Mouse (Mus musculus) forebrain, postnatal 0 days (tissue): ENCODE measurements around the gene Ap2a1. TPM values are rescaled to one million over a fixed set of nuclear protein-coding genes. Genes with fewer than 3 reads are reported as not detected.

Experiments
- ATAC-seq: fragments of 200-750 bp; cut with Nextera tagmentation; 2 replicates; pipeline ENCODE4 v1.8.0; 2017; ENCODE audit warnings: mild to moderate bottlenecking, moderate library complexity
- DNase-seq: peaks from one replicate; pipeline ENCODE4 v3.0.0-alpha.2; 2015
- H3K27ac ChIP-seq: fragments of 300-500 bp; sonication (generic); 2 replicates; pipeline ENCODE4 v1.5.1; 2014; ENCODE audit warnings: low read depth, mild to moderate bottlenecking, antibody characterized with exemption, low read length, moderate library complexity, mixed read lengths
- H3K27me3 ChIP-seq: fragments of 300-500 bp; sonication (generic); 2 replicates; pipeline ENCODE4 v1.6.1; 2014; ENCODE audit warnings: mild to moderate bottlenecking, low read length, mixed read lengths; ENCODE audit not compliant: insufficient read depth
- H3K36me3 ChIP-seq: fragments of 300-500 bp; sonication (generic); 2 replicates; pipeline ENCODE4 v1.6.1; 2014; ENCODE audit warnings: mild to moderate bottlenecking, moderate library complexity; ENCODE audit not compliant: insufficient read depth
- H3K4me1 ChIP-seq: fragments of 300-500 bp; sonication (generic); 2 replicates; pipeline ENCODE4 v1.6.1; 2014; ENCODE audit warnings: antibody characterized with exemption; ENCODE audit not compliant: insufficient read depth
- H3K4me2 ChIP-seq: fragments of 300-500 bp; sonication (generic); 2 replicates; pipeline ENCODE4 v1.6.1; 2014; ENCODE audit warnings: low read depth, mild to moderate bottlenecking, moderate library complexity
- H3K4me3 ChIP-seq: fragments of 300-500 bp; sonication (generic); 2 replicates; pipeline ENCODE4 v1.5.1; 2014; ENCODE audit warnings: low read depth, low read length, mixed read lengths
- H3K9ac ChIP-seq: fragments of 300-500 bp; sonication (generic); 2 replicates; pipeline ENCODE4 v1.6.1; 2014; ENCODE audit warnings: mild to moderate bottlenecking
- H3K9me3 ChIP-seq: fragments of 300-500 bp; sonication (generic); 2 replicates; pipeline ENCODE4 v1.6.1; 2016; ENCODE audit warnings: low read length
- CTCF ChIP-seq: sonication (generic); IDR thresholded peaks from 2 replicates; pipeline ENCODE4 v1.5.1; 2016; ENCODE audit warnings: antibody characterized with exemption, control low read depth, low read depth
- WGBS: fragments of 180-500 bp; shearing (Covaris S2); extraction: QIAGEN DNeasy Blood & Tissue Kit; methylation state at CpG from one replicate; pipeline ENCODE4 v1.1.7; 2014; 5-methylcytosine and 5-hydroxymethylcytosine counted together
- polyA plus RNA-seq: library from polyadenylated mRNA; unstranded; fragments of >200 nt; fragmentation: Nextera tagmentation; extraction: Ambion mirVana; gene quantifications from 2 replicates; pipeline ENCODE4 v1.2.1, GENCODE M21; 2015
- total RNA-seq: library from RNA; depleted of rRNA; stranded (reverse); fragments of >200 nt; gene quantifications from 2 replicates; pipeline ENCODE4 v1.2.3, GENCODE M21; 2014

Gene Ap2a1
- total and polyA plus RNA-seq, 2 experiments from 2014 or later, result 113 to 175 TPM

DNA sequence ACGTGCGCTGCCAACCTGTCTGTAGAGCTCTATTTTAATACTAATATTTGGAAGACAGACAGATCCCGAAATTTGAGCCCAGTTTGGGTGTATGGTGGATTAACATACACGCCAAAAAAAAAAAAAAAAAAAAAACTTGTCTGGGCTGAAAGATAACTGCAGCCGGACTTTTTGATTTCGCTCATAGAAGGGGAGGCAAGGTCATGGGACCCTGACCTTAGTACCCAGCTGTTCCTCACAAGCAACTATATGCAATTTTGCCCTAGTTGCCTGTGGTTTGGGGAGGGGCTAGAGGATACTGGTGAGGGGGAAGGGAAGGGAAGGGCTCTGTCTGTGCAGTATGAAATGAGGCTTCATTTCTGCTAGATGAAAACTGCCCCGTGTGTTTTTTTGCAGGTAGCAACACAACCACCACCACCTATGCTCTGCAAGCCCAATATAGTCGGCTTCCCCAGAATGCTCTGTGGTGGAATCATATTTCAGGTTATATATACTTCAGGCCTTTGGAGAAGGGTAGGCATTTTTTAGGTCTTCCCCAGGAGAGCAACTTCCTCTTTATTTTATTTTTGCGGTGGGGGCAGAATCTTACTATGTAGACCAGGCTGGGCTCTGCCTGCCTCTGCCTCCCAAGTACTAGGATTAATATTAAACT lies 72.9 kb downstream of the Ap2a1 start:
- no peak for ATAC-seq
- DNase-seq, result no peak
- Histone ChIP-seq H3K27me3 (no peaks in the 10 kb centered on the region), H3K27ac (peak overlapping the region; percentile 90), H3K9me3 (no peaks in the 10 kb centered on the region), H3K36me3 (peaks cover 15% of the 10 kb centered on the region), H3K4me1 (peaks cover 6% of the 10 kb centered on the region), H3K4me3 (peak overlapping the region; percentile 66), H3K9ac (no peak overlapping the region), H3K4me2 (peak overlapping the region; percentile 88)
- no peak for TF ChIP-seq CTCF
- WGBS, result 66% methylated on average over 9 of the region's 9 CpGs

DNA sequence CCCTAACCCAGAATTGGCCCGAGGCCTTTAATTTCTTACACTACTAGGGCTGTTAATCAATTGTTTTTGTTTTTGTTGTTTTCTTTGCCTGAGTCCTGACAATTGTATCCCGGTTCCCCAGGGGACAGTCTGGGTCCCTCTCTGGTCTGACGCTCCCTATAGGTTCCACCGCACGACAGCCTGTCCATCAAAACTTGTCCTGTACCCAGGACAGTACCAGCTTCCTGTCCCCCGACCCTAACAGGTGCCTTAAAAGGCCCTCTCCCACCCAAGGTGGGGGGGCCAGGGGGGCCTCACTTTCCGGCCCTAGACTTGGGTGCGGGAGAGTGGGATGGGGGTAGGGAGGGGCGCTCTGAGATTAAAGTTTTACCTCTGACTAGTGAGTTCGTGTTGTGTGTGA lies 74.3 kb downstream of the Ap2a1 start:
- Histone ChIP-seq H3K36me3 (peaks cover 15% of the 10 kb centered on the region), H3K9me3 (no peaks in the 10 kb centered on the region), H3K4me1 (peaks cover 11% of the 10 kb centered on the region), H3K4me2 (peak overlapping the region; percentile 58), H3K27ac (peak overlapping the region; percentile 80), H3K9ac (peak overlapping the region; percentile 49), H3K27me3 (no peaks in the 10 kb centered on the region), H3K4me3 (peak overlapping the region; percentile 34)
- DNase-seq (no peak), ATAC-seq (no peak)
- TF ChIP-seq CTCF, result no peak
- WGBS, result 35% methylated on average over 10 of the region's 10 CpGs

DNA sequence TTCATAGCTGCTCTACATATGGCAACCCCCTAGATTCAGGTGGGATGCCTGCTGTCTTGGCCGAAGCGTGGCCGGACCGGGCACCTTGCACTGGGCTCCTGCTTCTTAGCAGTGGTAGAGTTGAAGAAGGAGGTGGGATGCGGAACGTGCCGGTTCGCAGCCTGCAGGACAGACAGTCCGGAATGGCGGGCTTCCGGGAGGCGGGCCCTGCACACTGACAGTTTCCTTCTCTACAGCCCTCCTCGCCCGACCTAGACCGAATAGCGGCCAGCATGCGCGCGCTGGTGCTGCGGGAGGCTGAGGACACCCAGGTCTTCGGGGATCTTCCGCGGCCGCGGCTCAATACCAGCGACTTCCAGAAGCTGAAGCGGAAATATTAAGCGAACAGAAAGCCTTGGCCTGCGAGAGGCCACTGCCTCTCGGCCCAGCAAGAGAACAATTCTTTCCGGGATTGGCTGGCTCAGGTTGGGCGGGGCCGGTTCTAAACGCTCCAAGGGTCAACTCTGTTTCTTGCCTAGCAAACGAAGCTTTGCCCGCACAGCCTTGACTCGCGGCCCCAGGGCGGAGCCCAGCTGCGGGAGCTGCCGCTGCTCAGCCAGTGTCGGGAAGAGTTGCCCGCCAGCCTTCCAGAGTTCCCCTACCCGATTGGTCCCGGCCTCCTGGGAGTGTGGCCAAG lies 74.8 kb downstream of the Ap2a1 start:
- peak overlapping the region; percentile 80 for H3K27ac ChIP-seq
- TF ChIP-seq CTCF, result no peak
- no peaks in the 10 kb centered on the region for H3K9me3 ChIP-seq
- H3K4me3 ChIP-seq, result peak overlapping the region; percentile 34
- DNase-seq, result peak; percentile 60
- H3K9ac ChIP-seq, result peak overlapping the region; percentile 49
- WGBS, result 2% methylated on average over 45 of the region's 45 CpGs
- ATAC-seq, result peak; percentile 10; the same call in 1 of the 2 replicates
- H3K4me1 ChIP-seq, result peaks cover 11% of the 10 kb centered on the region
- H3K4me2 ChIP-seq, result peak overlapping the region; percentile 58
- peaks cover 11% of the 10 kb centered on the region for H3K36me3 ChIP-seq
- H3K27me3 ChIP-seq, result no peaks in the 10 kb centered on the region

DNA sequence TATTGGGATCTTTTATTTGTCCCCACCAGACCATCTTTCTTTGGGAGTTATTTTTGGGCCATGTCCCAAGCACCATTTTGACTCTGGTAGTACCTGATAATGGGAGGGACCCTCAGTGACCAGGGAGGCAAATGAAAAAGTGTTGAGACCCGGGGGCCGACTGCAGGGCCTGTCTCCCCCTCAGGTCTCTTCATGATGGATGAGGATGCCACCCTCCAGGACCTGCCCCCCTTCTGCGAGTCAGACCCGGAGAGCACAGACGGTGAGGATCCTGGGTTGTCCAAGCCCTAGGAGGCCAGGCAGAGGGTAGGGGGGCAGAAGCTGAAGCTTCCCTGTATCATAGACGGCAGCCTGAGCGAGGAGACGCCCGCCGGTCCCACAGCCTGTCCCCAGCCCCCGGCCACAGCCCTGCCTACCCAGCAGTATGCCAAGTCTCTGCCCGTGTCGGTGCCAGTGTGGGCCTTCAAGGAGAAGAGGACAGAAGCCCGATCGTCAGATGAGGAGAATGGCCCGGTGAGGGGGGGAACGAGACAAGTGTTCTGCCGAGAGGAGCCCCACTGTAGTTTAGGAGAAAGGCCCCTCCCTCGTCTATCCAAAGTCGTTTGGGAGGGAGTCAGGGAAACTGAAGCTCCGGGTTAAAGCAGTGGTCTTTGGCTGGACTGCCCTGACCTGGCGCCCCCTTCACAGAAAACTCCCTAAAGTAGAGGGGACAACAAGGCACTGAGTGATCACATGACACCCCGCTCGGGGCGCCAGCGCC lies 75.5 kb downstream of the Ap2a1 start:
- H3K27ac ChIP-seq, result peak overlapping the region; percentile 80
- no peak for DNase-seq
- H3K4me1 ChIP-seq, result peaks cover 11% of the 10 kb centered on the region
- no peaks in the 10 kb centered on the region for H3K27me3 ChIP-seq
- WGBS, result 34% methylated on average over 26 of the region's 26 CpGs
- peak overlapping the region; percentile 58 for H3K4me2 ChIP-seq
- peaks cover 7% of the 10 kb centered on the region for H3K36me3 ChIP-seq
- no peaks in the 10 kb centered on the region for H3K9me3 ChIP-seq
- TF ChIP-seq CTCF, result no peak
- H3K4me3 ChIP-seq, result peak overlapping the region; percentile 34
- no peak for ATAC-seq
- H3K9ac ChIP-seq, result peak overlapping the region; percentile 49

DNA sequence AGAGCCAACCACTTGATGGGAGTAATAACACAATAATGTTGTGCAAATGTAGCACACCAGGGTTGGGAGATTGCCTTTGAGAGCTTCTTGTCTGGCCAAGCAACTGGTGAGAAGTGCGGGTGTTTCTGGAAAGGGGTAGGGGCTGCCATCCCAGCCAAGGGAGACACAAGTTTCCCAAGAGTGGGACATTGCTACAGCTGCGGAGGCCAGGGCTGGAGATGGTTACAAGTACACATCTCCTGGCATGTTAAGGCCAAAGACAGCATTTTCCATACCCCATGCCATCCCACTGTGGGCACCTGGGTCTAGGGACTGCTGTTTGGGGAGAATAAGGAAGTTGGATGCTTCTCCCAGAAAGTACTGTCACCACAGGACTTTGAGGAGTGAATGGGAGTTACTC lies 76.2 kb downstream of the Ap2a1 start:
- H3K27ac ChIP-seq, result no peak overlapping the region
- H3K9me3 ChIP-seq, result no peaks in the 10 kb centered on the region
- no peak overlapping the region for H3K4me3 ChIP-seq
- 88% methylated on average over 2 of the region's 2 CpGs for whole genome bisulfite sequencing
- no peak for TF ChIP-seq CTCF
- H3K9ac ChIP-seq, result no peak overlapping the region
- ATAC-seq, result no peak
- peaks cover 10% of the 10 kb centered on the region for H3K4me1 ChIP-seq
- no peaks in the 10 kb centered on the region for H3K27me3 ChIP-seq
- H3K4me2 ChIP-seq, result no peak overlapping the region
- H3K36me3 ChIP-seq, result peaks cover 7% of the 10 kb centered on the region
- no peak for DNase-seq

DNA sequence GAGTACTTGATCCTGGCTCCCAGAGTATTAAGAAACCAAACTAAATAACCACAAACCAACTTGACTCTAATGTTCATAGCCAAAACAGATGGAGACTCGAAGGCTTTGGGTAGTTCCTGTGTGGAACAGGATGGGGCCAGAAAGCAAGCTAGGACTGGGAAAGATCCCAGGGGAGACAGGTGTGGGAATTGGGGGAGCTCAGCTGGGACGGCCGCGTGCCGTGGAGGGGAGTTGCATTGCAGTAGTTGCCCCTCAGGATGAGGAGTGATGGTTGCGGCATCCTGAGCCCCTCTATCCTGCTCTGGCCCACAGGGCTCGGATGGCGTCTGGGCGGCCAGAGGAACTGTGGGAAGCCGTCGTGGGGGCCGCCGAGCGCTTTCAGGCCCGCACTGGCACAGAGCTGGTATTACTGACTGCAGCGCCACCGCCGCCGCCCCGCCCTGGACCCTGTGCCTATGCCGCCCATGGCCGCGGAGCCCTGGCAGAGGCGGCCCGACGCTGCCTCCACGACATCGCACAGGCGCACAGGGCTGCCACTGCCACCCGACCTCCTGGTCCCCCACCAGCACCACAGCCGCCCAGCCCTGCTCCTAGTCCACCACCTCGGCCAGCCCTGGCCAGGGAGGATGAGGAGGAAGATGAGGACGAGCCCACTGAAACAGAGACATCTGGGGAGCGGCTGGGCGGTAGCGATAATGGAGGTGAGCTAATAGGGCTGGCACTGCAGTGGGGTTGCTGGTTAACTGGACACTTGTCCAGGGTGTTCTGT lies 76.9 kb downstream of the Ap2a1 start:
- no peak overlapping the region for H3K27ac ChIP-seq
- no peaks in the 10 kb centered on the region for H3K27me3 ChIP-seq
- no peak overlapping the region for H3K4me3 ChIP-seq
- ATAC-seq, result no peak
- no peak overlapping the region for H3K4me2 ChIP-seq
- DNase-seq, result no peak
- WGBS, result 91% methylated on average over 36 of the region's 36 CpGs
- no peak for TF ChIP-seq CTCF
- H3K36me3 ChIP-seq, result peaks cover 7% of the 10 kb centered on the region
- H3K4me1 ChIP-seq, result peaks cover 10% of the 10 kb centered on the region; the same call in 1 of the 2 replicates
- no peak overlapping the region for H3K9ac ChIP-seq
- H3K9me3 ChIP-seq, result no peaks in the 10 kb centered on the region
